Mouse (Mus musculus) heart, embryonic 15.5 days (tissue): ENCODE results near the gene Ralgapb. TPM values are rescaled to one million over a fixed set of nuclear protein-coding genes. Genes with fewer than 3 reads are reported as not detected.

Experiments
- polyA plus RNA-seq: library from polyadenylated mRNA; unstranded; fragments of >200 nt; fragmentation: Nextera tagmentation; extraction: Ambion mirVana; gene quantifications from 2 replicates; pipeline ENCODE4 v1.2.1, GENCODE M21; 2015

Gene Ralgapb
- polyA plus RNA-seq, 1 experiment from 2014 or later = 11.0 TPM

Other genes with a start within 250 kb of the Ralgapb start
- 2.1 and 2.4 TPM in 2 replicates for gene D630003M21Rik, start 180.6 kb upstream of the Ralgapb start, polyA plus RNA-seq
- not detected in 2 replicates for gene Bpi, start 151.8 kb upstream of the Ralgapb start, polyA plus RNA-seq
- 11.4 and 15.8 TPM in 2 replicates for gene Lbp, start 103.4 kb upstream of the Ralgapb start, polyA plus RNA-seq
- gene Snhg11, start 34.2 kb upstream of the Ralgapb start, polyA plus RNA-seq = 0.64 and 3.9 TPM in 2 replicates
- not detected in 2 replicates for gene Adig, start 92.8 kb downstream of the Ralgapb start, polyA plus RNA-seq
- not detected in 2 replicates for gene Arhgap40, start 102.9 kb downstream of the Ralgapb start, polyA plus RNA-seq
- gene Slc32a1, start 200.9 kb downstream of the Ralgapb start, polyA plus RNA-seq = not detected in 2 replicates
- gene Actr5, start 215.0 kb downstream of the Ralgapb start, polyA plus RNA-seq = 5.6 and 7.4 TPM in 2 replicates